Mouse (Mus musculus): ENCODE measurements around the gene Ccdc27.

- TF ChIP-seq HCFC1 (IDR thresholded peaks at IDR 0.05; ENCODE audit: borderline replicate concordance, insufficient read depth, low read length) (no peak), CHD2 (IDR thresholded peaks at IDR 0.05; ENCODE audit: low read depth, low read length) (no peak), MAFK (IDR thresholded peaks at IDR 0.05; ENCODE audit: insufficient read depth, low read depth, low read length) (no peak), ZC3H11A (IDR thresholded peaks at IDR 0.05; ENCODE audit: borderline replicate concordance, low read depth, low read length) (no peak)
Observed at GRCm38 (mm10) chr4:154010907-154011645, 31.4 kb downstream of the Ccdc27 start.

Measured in ES-E14 (cell line).